Mouse (Mus musculus): ENCODE data around the gene Cap1.
"Not testable (repeated sequence)": the region's sequence is repeated elsewhere in the genome, so short reads cannot be mapped to it uniquely, and the experiment has no call there.

Gene Cap1

GRCm38 (mm10) chr4:122837994-122838393, 47.9 kb downstream of the Cap1 start:
- no peak for DNase-seq (ENCODE audit: low read depth, low spot score)

GRCm38 (mm10) chr4:122837180-122837730, 48.6 kb downstream of the Cap1 start:
- no peak for DNase-seq (ENCODE audit: low read depth, low spot score)

GRCm38 (mm10) chr4:122836403-122836775, 49.5 kb downstream of the Cap1 start:
- no peak for DNase-seq (ENCODE audit: low read depth, low spot score)

GRCm38 (mm10) chr4:122835530-122836402, 50.1 kb downstream of the Cap1 start, which contains the start of gene Ppt1:
Gene Ppt1 (plus strand): TSS chr4:122836242.
- DNase-seq (ENCODE audit: low read depth, low spot score), result peak; percentile 59

GRCm38 (mm10) chr4:122831888-122832287, 54.0 kb downstream of the Cap1 start:
- no peak for DNase-seq (ENCODE audit: low read depth, low spot score)

- DNase-seq (ENCODE audit: low read depth, low spot score), result no peak
Observed at GRCm38 (mm10) chr4:122829339-122829738, 56.5 kb downstream of the Cap1 start.

GRCm38 (mm10) chr4:122827651-122828050, 58.2 kb downstream of the Cap1 start:
- DNase-seq (ENCODE audit: low read depth, low spot score), result no peak

- DNase-seq (ENCODE audit: low read depth, low spot score), result not testable (repeated sequence)
Observed at GRCm38 (mm10) chr4:122820941-122821340, 64.9 kb downstream of the Cap1 start.

- DNase-seq (ENCODE audit: low read depth, low spot score), result no peak
Observed at GRCm38 (mm10) chr4:122816202-122816601, 69.7 kb downstream of the Cap1 start.

- no peak for DNase-seq (ENCODE audit: low read depth, low spot score)
Observed at GRCm38 (mm10) chr4:122811824-122812223, 74.0 kb downstream of the Cap1 start.

GRCm38 (mm10) chr4:122811180-122811579, 74.7 kb downstream of the Cap1 start:
- no peak for DNase-seq (ENCODE audit: low read depth, low spot score)
